Mouse (Mus musculus) urinary bladder, adult 18-20 months (tissue): ENCODE results near the gene Tbc1d15.
"Not testable (repeated sequence)": the region's sequence is repeated elsewhere in the genome, so short reads cannot be mapped to it uniquely, and the experiment has no call there.

ENCODE experiments used
- DNase-seq, 2 experiments: peaks; one replicate each; pipeline ENCODE4 v3.0.0; 2022; ENCODE audit warnings: low spot score in 2 of 2, mixed read lengths in 2 of 2

Gene Tbc1d15

GRCm38 (mm10) chr10:115245488-115245887 lies 5.8 kb downstream of the Tbc1d15 start:
- no peak for DNase-seq

GRCm38 (mm10) chr10:115241082-115241595 lies 10.1 kb downstream of the Tbc1d15 start:
- no peak for DNase-seq

GRCm38 (mm10) chr10:115237931-115238330 lies 13.3 kb downstream of the Tbc1d15 start:
- no peak for DNase-seq

- DNase-seq, result no peak
These were observed 14.5 kb downstream of the Tbc1d15 start for GRCm38 (mm10) chr10:115236733-115237132.

GRCm38 (mm10) chr10:115235501-115235900 lies 15.8 kb downstream of the Tbc1d15 start:
- no peak for DNase-seq

- no peak for DNase-seq
These were observed 17.5 kb downstream of the Tbc1d15 start for GRCm38 (mm10) chr10:115233798-115234197.

GRCm38 (mm10) chr10:115232513-115232912 lies 18.8 kb downstream of the Tbc1d15 start:
- DNase-seq, result no peak

- no peak for DNase-seq
These were observed 22.2 kb downstream of the Tbc1d15 start for GRCm38 (mm10) chr10:115229023-115229422.

- DNase-seq, result no peak
These were observed 24.7 kb downstream of the Tbc1d15 start for GRCm38 (mm10) chr10:115226586-115226985.

- DNase-seq, result no peak
These were observed 27.4 kb downstream of the Tbc1d15 start for GRCm38 (mm10) chr10:115223845-115224244.

- DNase-seq, result no peak
These were observed 38.2 kb downstream of the Tbc1d15 start for GRCm38 (mm10) chr10:115212916-115213580.

GRCm38 (mm10) chr10:115205825-115206224 lies 45.4 kb downstream of the Tbc1d15 start:
- DNase-seq, result no peak

- DNase-seq, result no peak
These were observed 46.0 kb downstream of the Tbc1d15 start for GRCm38 (mm10) chr10:115205284-115205683.

GRCm38 (mm10) chr10:115191214-115191613 lies 60.1 kb downstream of the Tbc1d15 start:
- no peak for DNase-seq

- no peak for DNase-seq
These were observed 63.9 kb downstream of the Tbc1d15 start for GRCm38 (mm10) chr10:115187390-115187789.

GRCm38 (mm10) chr10:115184697-115185096 lies 66.6 kb downstream of the Tbc1d15 start, which contains the start of gene Tph2:
Gene Tph2 (minus strand): TSS chr10:115185022.
- peak; percentile 4 to 41 for DNase-seq

- DNase-seq, result no peak
These were observed 70.2 kb downstream of the Tbc1d15 start for GRCm38 (mm10) chr10:115181034-115181433.

- DNase-seq, result not testable (repeated sequence)
These were observed 73.2 kb downstream of the Tbc1d15 start for GRCm38 (mm10) chr10:115178019-115178418.

- DNase-seq, result no peak
These were observed 75.7 kb downstream of the Tbc1d15 start for GRCm38 (mm10) chr10:115175591-115175991.

- DNase-seq, result no peak
These were observed 77.9 kb downstream of the Tbc1d15 start for GRCm38 (mm10) chr10:115173336-115173735.

- no peak for DNase-seq
These were observed 79.9 kb downstream of the Tbc1d15 start for GRCm38 (mm10) chr10:115171351-115171818.

GRCm38 (mm10) chr10:115170496-115171350 lies 80.5 kb downstream of the Tbc1d15 start:
- no peak for DNase-seq
